Mouse (Mus musculus): ENCODE results near the gene Srms.

Gene Srms

GRCm38 (mm10) chr2:181213021-181213445 is at the start of gene Srms:
TSS of gene Srms (minus strand) at chr2:181213185.
- DNase-seq = peak; percentile 52

GRCm38 (mm10) chr2:181253248-181253647 is 40.3 kb upstream of the Srms start:
- no peak for DNase-seq

DNA sequence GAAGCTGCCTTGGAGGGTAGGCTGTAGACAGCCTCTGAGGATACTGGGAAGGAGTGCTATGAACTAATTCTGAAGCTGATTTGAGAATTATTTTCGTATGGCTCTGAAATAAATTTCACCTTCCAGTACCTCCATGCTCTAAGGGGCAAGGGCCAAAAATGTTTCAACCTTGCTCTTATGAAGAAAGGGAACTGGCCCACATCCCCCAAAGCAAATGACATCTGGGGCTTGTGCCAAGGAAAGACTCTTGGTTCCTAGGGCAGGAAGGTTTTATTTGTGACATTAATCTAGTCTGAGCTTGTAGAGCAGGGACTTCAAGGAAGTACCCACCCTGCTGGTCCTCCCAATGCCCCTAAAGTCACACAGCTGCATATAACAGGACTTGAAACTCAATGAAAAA is 38.9 kb upstream of the Srms start:
- no peak for DNase-seq

DNA sequence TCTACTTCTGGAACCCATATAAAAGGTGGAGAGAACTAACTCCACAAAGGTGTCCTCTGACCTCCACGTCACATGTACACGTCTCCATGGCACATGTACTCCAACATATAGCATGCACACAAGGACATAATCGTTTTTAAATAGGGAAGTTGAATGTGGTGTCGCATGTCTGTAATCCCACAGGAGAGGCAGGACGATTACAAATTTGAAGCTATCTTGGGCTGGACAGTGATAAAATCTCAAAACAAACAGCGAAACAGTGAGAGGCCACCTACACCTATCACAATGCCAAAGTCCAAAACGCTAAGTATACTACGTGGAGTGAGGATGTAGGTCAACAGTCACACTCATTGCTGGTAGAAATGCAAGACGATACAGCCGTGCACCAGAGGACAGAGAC is 36.2 kb upstream of the Srms start:
- DNase-seq = no peak

GRCm38 (mm10) chr2:181245031-181245430 is 32.0 kb upstream of the Srms start:
- DNase-seq = no peak

- peak; percentile 42 for DNase-seq
These were observed 30.9 kb upstream of the Srms start for GRCm38 (mm10) chr2:181243706-181244394.

- no peak for DNase-seq
These were observed 29.3 kb upstream of the Srms start for GRCm38 (mm10) chr2:181242314-181242665.

- DNase-seq = peak; percentile 78
These were observed 28.8 kb upstream of the Srms start, which contains the start of gene Helz2 for GRCm38 (mm10) chr2:181241602-181242313. TSS of gene Helz2 (minus strand) at chr2:181242027.

- no peak for DNase-seq
These were observed 27.9 kb upstream of the Srms start for GRCm38 (mm10) chr2:181240806-181241440.

- DNase-seq = no peak
These were observed 26.3 kb upstream of the Srms start for GRCm38 (mm10) chr2:181239261-181239660.

DNA sequence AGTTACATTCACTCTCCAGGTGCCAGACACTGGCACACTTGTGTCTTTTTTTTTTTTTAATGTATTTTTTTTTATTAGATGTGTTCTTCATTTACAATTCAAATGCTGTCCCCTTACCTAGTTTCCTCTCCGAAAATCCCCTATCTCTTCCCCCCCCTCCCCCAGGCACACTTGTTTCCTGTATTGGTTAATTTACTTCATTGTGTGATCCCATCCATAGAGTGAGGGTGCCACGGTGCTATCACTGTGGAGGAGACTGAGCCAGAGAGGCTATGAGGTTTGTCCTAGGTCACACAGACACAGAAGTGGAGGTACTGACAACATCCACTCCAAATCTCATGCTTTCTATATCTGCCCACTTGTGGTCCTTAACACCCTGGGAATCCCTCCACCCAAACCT is 25.9 kb upstream of the Srms start:
- no peak for DNase-seq

DNA sequence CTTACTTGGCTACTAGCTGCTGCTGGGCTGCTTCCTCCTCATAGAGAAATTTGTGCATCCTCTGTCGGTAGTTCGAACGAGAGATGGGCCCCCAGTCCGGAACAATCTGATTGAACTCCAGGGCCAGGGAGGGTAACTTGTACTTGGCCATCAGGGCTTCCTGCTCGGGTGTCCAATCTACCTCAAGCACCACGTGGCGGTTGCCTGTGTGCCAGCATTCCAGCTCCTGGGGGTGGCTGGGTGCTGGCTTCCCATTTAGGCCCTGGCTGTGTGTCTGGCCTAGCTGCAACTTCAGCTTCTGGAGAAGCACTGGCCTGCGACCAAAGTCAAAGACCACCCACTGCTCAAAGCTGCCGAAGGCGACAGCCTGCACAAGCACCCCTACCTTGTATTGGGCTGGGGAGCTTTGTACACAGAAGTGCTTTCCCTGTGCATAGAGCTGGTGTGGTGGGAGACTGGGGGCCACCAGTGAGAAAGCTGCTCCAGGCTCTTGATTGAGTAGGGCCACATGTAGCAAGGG is 25.2 kb upstream of the Srms start:
- DNase-seq = no peak

DNA sequence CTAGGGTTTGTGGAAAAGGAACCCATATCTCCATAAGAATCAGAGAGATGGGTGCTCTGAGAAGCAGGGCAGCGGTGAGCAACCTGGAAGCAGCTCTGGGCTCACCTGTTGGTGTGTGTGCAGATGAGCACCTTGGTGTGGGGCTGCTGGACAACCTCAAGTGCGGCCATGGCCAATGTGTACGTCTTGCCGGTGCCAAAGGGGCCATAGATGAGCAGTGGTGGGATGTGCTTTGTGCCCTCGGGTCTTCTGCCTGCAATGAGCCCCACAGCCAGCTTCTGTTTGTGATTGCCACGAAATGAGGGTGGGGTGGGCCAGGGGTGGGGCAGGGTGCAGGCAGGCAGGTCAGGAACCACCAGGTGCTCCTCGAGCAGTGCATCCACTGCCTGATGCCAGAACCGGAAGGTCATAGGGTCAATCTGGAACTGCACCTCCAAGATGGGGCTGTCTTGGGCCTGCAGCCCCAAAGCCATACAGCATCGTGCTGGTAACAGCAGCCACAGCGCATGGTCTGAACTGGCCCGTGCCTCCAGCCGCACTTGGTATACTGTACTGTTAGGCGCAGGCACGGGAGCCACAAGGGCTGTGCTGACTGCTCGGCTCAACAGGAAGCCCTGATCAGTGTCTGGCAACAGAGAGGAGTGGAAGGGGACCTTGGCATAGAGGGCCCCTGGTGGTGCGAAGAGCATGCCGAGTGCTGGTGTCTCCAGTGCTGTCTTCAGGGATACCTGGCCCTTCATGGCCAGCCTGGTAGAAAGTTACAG is 24.4 kb upstream of the Srms start:
- no peak for DNase-seq

DNA sequence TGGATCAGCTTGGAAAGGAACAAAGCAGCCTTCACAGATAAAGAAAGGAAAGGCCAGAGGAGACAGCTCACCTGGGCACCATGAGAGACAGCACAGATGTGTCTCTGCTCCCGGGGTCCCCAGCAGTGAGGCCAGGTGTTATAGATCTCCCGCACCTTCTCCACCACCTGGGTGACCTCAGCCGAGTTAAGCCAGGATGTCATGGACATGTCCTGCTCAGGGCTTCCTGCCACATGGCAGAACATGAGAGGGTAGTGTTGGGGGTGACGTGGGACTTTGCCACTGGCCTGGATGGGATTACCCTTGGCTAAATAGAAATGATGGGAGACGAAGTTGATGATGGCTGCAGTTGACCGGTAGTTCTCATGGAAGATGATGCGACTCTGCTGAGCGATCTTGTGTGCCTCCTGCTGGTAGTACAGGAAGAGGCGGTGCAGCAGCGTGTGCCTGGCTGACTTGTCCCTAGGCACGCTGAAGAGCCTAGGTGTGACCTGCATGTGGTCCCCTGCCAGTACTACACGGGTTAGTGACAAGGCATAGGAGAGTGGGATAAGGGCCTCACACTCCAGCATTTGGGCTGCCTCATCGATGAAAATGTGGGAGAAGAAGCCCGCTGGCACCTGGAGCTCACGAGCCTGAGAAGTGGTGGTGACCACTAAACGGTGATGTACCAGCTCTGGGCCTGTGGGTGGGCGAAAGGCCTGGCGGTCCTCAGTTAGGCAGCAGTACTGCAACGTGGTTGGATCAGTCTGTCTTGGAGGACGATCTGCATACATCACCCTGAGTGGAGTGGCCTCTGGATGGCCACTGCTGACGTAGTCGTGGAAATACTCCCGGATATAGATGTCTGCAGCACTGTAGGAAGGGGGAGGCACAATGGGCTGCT is 22.9 kb upstream of the Srms start:
- no peak for DNase-seq

GRCm38 (mm10) chr2:181234680-181235079 is 21.7 kb upstream of the Srms start:
- DNase-seq = no peak

- DNase-seq = no peak
These were observed 20.5 kb upstream of the Srms start for GRCm38 (mm10) chr2:181233443-181233842.

DNA sequence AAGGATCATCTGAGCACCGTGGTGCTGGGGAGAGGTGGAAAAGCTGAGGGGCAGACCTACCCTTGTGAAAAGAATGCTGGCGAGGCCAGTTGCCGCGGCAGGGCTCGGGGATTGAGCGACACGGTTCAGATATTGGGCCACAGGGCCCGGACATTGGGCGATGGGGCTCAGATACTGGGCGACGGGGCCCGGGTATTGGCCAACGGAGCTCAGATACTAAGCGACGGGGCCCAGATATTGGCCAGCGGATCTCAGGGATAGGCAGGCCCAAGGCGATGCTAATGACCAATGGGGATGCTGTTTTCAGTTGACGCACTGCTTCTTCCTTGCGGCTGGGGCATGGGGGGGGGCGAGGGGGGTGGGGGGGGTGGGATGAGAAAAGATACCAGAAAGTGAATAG is 18.2 kb upstream of the Srms start:
- DNase-seq = no peak

- no peak for DNase-seq
These were observed 15.3 kb upstream of the Srms start for GRCm38 (mm10) chr2:181228335-181228734.

DNA sequence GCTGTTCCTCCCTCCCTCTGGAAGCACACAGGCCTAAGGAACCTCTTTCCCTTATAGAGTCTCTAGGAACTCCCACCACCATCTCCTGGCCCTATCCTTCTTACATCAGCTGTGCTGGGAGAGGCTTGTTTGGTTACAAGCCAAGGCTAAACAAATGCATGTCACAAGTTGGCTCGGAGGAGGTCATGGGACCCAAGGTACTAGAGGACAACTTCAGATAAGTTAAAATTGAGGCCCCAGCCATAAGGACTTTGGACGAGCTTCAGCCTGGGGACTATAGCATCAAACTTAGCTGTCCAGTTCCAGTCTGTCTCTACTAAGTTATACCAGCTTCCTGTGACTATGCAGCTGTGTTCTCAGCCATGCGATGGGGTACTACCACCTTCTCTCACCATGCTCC is 14.1 kb upstream of the Srms start:
- DNase-seq = no peak

- DNase-seq = no peak
These were observed 12.0 kb upstream of the Srms start for GRCm38 (mm10) chr2:181224994-181225393.

DNA sequence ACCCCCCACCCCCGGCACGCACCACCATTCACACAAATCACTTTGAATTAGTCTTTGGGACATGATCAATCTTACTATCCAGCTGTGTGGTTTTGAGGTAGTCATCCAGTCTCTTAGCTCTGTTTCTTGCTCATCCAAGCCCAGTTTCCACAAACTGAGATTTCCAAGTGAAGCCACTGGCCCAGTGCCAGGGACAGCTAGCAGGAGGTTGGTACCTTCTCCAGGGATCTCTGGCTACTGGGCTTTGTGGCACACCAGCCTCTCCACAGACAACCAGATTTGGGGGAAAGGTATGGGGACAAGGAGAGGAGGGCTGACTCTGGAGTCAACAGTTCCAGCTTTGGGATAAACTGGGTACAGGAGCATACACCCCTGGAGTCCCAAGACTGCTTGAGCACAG is 7.4 kb upstream of the Srms start:
- no peak for DNase-seq
